Mouse (Mus musculus) small intestine, adult 2 months (tissue): Measurements from ENCODE around the gene Eif3k. TPM values are rescaled to one million over a fixed set of nuclear protein-coding genes. Genes with fewer than 3 reads are reported as not detected.

ENCODE experiments used
- H3K27ac ChIP-seq: fragments of 200-500 bp; 2 replicates; pipeline ENCODE4 v1.5.1; 2012; ENCODE audit warnings: low read depth, low read length, control low read depth, inconsistent platforms; ENCODE audit not compliant: insufficient read depth
- H3K27me3 ChIP-seq: fragments of 200-500 bp; 2 replicates; pipeline ENCODE4 v1.6.1; 2012; ENCODE audit warnings: mild to moderate bottlenecking, moderate library complexity, low read length, inconsistent platforms; ENCODE audit not compliant: control insufficient read depth, insufficient read depth
- H3K36me3 ChIP-seq: fragments of 200-500 bp; 2 replicates; pipeline ENCODE4 v1.6.1; 2012; ENCODE audit warnings: mild to moderate bottlenecking, low read length, control low read depth, inconsistent platforms; ENCODE audit not compliant: control insufficient read depth, insufficient read depth
- H3K4me1 ChIP-seq: fragments of 200-500 bp; 2 replicates; pipeline ENCODE4 v1.6.1; 2012; ENCODE audit warnings: low read length, inconsistent platforms, mixed read lengths; ENCODE audit not compliant: control insufficient read depth, insufficient read depth, insufficient read length
- H3K4me3 ChIP-seq: fragments of 200-500 bp; 2 replicates; pipeline ENCODE4 v1.5.1; 2012; ENCODE audit warnings: low read depth, mild to moderate bottlenecking, control low read depth, inconsistent platforms, low read length, moderate library complexity
- CTCF ChIP-seq: fragments of 200-500 bp; IDR thresholded peaks from 2 replicates; pipeline ENCODE4 v1.5.1; 2012; ENCODE audit warnings: low read depth, mild to moderate bottlenecking, control low read depth, inconsistent platforms, low read length, moderate library complexity, mixed read lengths; ENCODE audit not compliant: insufficient replicate concordance, insufficient read length; ENCODE audit errors: extremely low read depth
- POLR2A ChIP-seq: fragments of 200-500 bp; IDR thresholded peaks from 2 replicates; pipeline ENCODE4 v1.6.1; 2012; ENCODE audit warnings: low read depth, mild to moderate bottlenecking, control low read depth, inconsistent platforms, low read length, moderate library complexity
- WGBS: fragments of 180-500 bp; shearing (Covaris S2); methylation state at CpG from one replicate; pipeline ENCODE4 v1.1.7; 2018; 5-methylcytosine and 5-hydroxymethylcytosine counted together
- polyA plus RNA-seq: library from polyadenylated mRNA; depleted of rRNA; stranded (reverse); fragments of >200 nt; gene quantifications from 2 replicates; pipeline ENCODE4 v1.2.3, GENCODE M21; 2012

Eif3k gene
- polyA plus RNA-seq, 1 experiment, result 169 TPM

DNA sequence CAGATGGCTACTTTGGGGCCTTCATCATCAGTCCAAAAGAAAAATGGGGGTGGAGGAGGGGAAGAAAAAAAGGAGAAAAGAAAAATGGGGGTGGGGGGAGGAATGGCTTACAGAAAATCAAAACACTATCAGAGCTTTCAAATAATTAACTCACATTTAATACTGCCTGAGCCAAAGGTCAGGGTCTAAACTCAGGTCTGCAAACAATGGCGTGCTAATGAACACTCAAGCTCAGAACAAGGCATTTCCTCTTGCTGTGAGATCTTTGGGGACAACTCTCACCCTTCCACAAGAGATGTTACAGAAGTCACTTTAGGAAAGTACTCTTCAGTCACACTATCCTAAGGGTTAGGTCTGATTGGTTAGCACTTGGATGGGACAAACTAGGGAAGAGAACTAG, 22.9 kb downstream of the Eif3k start:
- Histone ChIP-seq H3K4me3 (no peak overlapping the region), H3K4me1 (peaks cover 21% of the 10 kb centered on the region; the same call in 1 of the 2 replicates)
- WGBS, result 10% methylated on average over 1 of the region's 1 CpGs

DNA sequence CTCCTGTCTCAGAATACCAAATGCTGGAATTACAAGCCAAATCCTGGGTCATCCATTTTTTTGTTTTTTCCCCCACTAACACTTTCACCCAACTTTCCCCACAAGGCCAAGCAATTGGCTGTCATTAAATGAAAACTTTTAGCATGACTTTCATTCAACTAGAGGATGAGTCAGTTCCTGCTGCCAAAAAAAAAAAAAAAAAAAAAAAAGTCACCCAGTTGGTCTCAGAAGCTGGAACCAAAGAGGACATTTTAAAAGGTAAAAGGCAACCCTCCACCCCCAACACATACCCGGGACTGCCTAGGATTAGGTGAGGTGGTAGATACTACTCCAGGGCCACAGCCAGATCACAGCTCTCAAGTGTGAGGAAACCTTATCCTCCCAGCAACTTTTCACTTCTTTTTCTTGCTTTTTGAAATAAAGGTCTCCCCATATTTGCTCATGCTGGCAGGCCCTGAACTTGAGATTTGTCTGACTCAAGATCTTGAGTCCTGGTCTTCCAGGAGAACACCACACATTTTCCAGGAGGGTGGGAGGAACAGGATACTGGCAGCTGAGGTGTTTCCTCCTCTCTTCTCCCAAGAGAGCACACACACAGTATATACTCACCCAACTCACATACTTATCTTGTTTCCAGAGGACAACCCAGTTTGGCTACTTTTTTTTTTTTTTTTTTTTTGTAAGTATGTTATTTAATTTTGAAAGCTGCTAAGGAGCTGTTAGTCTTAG, 23.5 kb downstream of the Eif3k start:
- peak overlapping the region; percentile 95 for H3K27ac ChIP-seq
- H3K4me3 ChIP-seq, result no peak overlapping the region; the same call in 1 of the 2 replicates
- TF ChIP-seq CTCF, result no peak
- 14% methylated on average over 1 of the region's 1 CpGs for WGBS
- H3K27me3 ChIP-seq, result no peaks in the 10 kb centered on the region
- peaks cover 23% of the 10 kb centered on the region; the same call in 1 of the 2 replicates for H3K4me1 ChIP-seq
- peaks cover 13% of the 10 kb centered on the region for H3K36me3 ChIP-seq

More for the DNA sequence above, 22.9 kb downstream of the Eif3k start:
- Histone ChIP-seq H3K27me3 (no peaks in the 10 kb centered on the region), H3K36me3 (peaks cover 9% of the 10 kb centered on the region), H3K27ac (peak overlapping the region; percentile 95)
- TF ChIP-seq POLR2A (no peak), CTCF (no peak)

DNA sequence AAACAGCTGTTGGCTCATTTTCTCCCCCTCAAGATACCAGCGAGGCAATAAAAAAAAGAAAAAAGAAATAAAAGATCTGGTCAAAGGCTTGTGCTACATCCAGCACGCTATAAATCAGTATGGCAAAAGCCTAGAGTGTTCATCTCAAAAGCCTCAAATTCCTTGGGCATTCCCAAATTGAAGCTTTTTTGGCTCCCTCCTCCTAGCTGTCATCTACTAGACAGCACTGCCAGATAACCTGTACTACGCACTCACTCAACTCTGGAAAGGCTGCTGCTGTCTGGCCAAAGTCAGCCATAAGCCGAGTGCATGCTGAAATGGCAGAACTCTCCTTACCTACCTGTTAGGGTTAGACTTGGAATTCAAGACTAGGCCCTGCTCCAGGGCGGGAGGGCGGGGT, 24.4 kb downstream of the Eif3k start:
- H3K4me3 ChIP-seq, result no peak overlapping the region
- peaks cover 16% of the 10 kb centered on the region for H3K36me3 ChIP-seq
- peak overlapping the region; percentile 51 for H3K27ac ChIP-seq
- TF ChIP-seq CTCF, result no peak
- TF ChIP-seq POLR2A, result no peak
- no peaks in the 10 kb centered on the region for H3K27me3 ChIP-seq
- WGBS, result 23% methylated on average over 6 of the region's 6 CpGs
- peaks cover 23% of the 10 kb centered on the region; the same call in 1 of the 2 replicates for H3K4me1 ChIP-seq

DNA sequence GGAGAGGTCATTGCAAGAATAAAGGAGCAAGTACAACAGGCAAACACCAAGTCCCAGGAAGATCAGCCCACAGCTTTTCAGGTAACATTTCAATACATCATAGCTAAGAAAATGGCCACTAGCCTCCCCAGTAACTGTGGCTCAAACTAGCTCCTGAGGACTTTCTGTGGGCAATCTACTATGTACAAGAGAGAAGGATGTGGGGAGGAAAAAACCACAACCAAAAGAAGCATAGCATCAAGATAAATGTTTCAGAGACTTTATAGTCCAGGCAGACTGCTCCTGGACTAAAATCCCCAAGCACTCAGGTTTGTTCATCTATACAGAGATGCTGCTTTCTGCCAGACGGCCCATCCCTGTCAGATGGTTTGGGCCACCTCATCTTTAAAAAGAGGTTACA, 25.4 kb downstream of the Eif3k start:
- Histone ChIP-seq H3K27me3 (no peaks in the 10 kb centered on the region), H3K27ac (no peak overlapping the region), H3K4me3 (no peak overlapping the region), H3K36me3 (peaks cover 17% of the 10 kb centered on the region), H3K4me1 (peaks cover 31% of the 10 kb centered on the region; the same call in 1 of the 2 replicates)
- 74% methylated on average over 1 of the region's 1 CpGs for WGBS
- no peak for TF ChIP-seq POLR2A
- TF ChIP-seq CTCF, result no peak

DNA sequence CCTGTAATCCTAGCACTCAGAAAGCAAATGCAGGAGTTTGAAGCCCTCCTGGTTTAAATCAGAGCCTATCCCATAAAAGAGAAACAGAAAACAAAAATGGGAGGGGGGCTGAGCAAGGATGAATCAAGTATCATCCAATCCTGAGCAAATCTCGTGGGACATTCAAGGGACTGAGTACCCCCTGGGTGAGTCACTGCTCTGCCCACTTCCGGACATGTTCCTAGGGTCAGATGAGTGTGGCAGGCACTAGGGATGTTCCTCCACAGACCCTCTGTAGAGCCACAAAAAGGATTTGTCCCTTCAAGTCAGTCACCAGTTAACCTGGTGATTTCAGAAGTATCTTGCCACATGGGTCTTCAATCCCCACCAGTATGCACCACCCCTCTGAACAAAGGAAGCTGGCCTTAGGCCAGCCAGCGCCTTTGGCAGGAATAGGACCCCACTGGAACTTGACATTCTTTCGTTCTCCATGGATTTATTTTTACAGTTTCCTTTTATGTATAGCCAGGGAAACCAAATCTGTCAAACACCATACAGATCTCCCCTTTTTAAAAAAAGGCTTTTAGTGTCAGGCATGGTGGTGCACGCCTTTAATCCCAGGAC, 26.3 kb downstream of the Eif3k start:
- Histone ChIP-seq H3K27ac (peak overlapping the region; percentile 32; the same call in 1 of the 2 replicates), H3K4me3 (no peak overlapping the region), H3K36me3 (peaks cover 17% of the 10 kb centered on the region), H3K4me1 (peaks cover 33% of the 10 kb centered on the region; the same call in 1 of the 2 replicates), H3K27me3 (no peaks in the 10 kb centered on the region)
- 52% methylated on average over 5 of the region's 5 CpGs for WGBS
- no peak for TF ChIP-seq POLR2A
- peak; percentile 4; the same call in 1 of the 2 replicates for TF ChIP-seq CTCF

DNA sequence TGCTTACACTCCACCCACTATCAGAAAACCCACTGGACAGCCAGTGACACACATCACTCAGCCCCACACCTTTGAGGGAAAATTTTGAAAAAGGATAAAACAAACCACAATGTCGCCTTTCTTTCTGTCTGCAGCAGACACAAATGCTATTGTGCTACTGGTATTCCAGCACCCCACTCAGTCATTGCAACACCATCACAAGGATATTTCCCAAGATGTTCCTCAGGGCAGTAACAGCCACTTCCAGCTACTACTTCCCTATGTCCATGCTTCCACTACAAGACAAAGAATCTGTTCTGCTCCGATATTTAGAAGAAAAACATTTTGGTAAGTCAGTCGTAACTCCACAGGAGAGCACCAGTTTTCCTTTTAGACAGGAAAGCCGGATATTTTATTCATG, 26.9 kb downstream of the Eif3k start:
- no peak for TF ChIP-seq POLR2A
- no peak for TF ChIP-seq CTCF
- Histone ChIP-seq H3K27ac (no peak overlapping the region), H3K36me3 (peaks cover 17% of the 10 kb centered on the region), H3K27me3 (no peaks in the 10 kb centered on the region), H3K4me1 (peaks cover 35% of the 10 kb centered on the region; the same call in 1 of the 2 replicates), H3K4me3 (no peak overlapping the region)
- 75% methylated on average over 4 of the region's 4 CpGs for WGBS
